Mouse (Mus musculus) C2C12 (cell line): Measurements from ENCODE around the gene Camk2n1. TPM values are rescaled to one million over a fixed set of nuclear protein-coding genes. Genes with fewer than 3 reads are reported as not detected.

Source experiments
- H3K27me3 ChIP-seq: one replicate; pipeline ENCODE4 v1.6.1; 2011; ENCODE audit not compliant: control insufficient read depth, insufficient read depth, insufficient read length
- H3K36me3 ChIP-seq: one replicate; pipeline ENCODE4 v1.6.1; 2011; ENCODE audit not compliant: control insufficient read depth, insufficient read depth
- H3K4me3 ChIP-seq: one replicate; pipeline ENCODE4 v1.5.1; 2011; ENCODE audit warnings: mild to moderate bottlenecking, control low read depth; ENCODE audit not compliant: poor library complexity, insufficient read depth, severe bottlenecking
- H3K79me2 ChIP-seq: one replicate; pipeline ENCODE4 v1.6.1; 2011; ENCODE audit not compliant: control insufficient read depth, insufficient read depth
- H3K79me3 ChIP-seq: one replicate; pipeline ENCODE4 v1.6.1; 2011; ENCODE audit warnings: low read depth, control low read depth
- H3ac ChIP-seq: one replicate; pipeline ENCODE3; 2011; ENCODE audit warnings: low read depth; ENCODE audit not compliant: control insufficient read depth, insufficient read length
- CEBPB ChIP-seq: IDR thresholded peaks from one replicate; pipeline ENCODE4 v1.6.1; 2011; ENCODE audit warnings: low read depth, mild to moderate bottlenecking, control low read depth, moderate library complexity
- CTCF ChIP-seq: IDR thresholded peaks from one replicate; pipeline ENCODE4 v1.5.1; 2011; ENCODE audit not compliant: control insufficient read depth, insufficient read depth, insufficient read length
- FOSL1 ChIP-seq: IDR thresholded peaks from one replicate; pipeline ENCODE4 v1.8.0; 2011; ENCODE audit warnings: mild to moderate bottlenecking, low read length; ENCODE audit not compliant: poor library complexity, insufficient read depth, severe bottlenecking
- MAX ChIP-seq: IDR thresholded peaks from one replicate; pipeline ENCODE4 v1.6.1; 2011; ENCODE audit warnings: mild to moderate bottlenecking, control low read depth
- MYOD1 ChIP-seq: IDR thresholded peaks from one replicate; pipeline ENCODE4 v1.6.1; 2011; ENCODE audit warnings: low read depth; ENCODE audit not compliant: control insufficient read depth, insufficient read length
- MYOG ChIP-seq: IDR thresholded peaks from one replicate; pipeline ENCODE4 v1.6.1; 2011; ENCODE audit not compliant: control insufficient read depth, insufficient read length; ENCODE audit errors: extremely low read depth
- USF1 ChIP-seq: IDR thresholded peaks from one replicate; pipeline ENCODE4 v1.6.1; 2011; ENCODE audit warnings: low read depth, mild to moderate bottlenecking, control low read depth, moderate library complexity
- polyA plus RNA-seq: library from polyadenylated mRNA; unstranded; fragments of >200 nt; fragmentation: generic; extraction: Trizol; gene quantifications from one replicate; pipeline ENCODE4 v1.2.1, GENCODE M21; 2012; ENCODE audit warnings: missing spikeins

Camk2n1 gene
- polyA plus RNA-seq, 1 experiment, result 0.48 TPM

- H3K79me3 ChIP-seq, result no peaks in the 10 kb centered on the region
- no peak overlapping the region for H3K4me3 ChIP-seq
- peaks cover 5% of the 10 kb centered on the region for H3K27me3 ChIP-seq
- no peaks in the 10 kb centered on the region for H3K79me2 ChIP-seq
- no peaks in the 10 kb centered on the region for H3K36me3 ChIP-seq
- TF ChIP-seq CTCF, result no peak
- TF ChIP-seq FOSL1, result no peak
- TF ChIP-seq MYOG, result no peak
- TF ChIP-seq USF1, result no peak
- no peak for TF ChIP-seq MAX
- no peak for TF ChIP-seq CEBPB
- TF ChIP-seq MYOD1, result no peak
- no peak overlapping the region for H3ac ChIP-seq
Measured at GRCm38 (mm10) chr4:138496746-138497520, 42.8 kb downstream of the Camk2n1 start.

GRCm38 (mm10) chr4:138499856-138500645 lies 45.9 kb downstream of the Camk2n1 start:
- Histone ChIP-seq H3ac (no peak overlapping the region), H3K4me3 (no peak overlapping the region), H3K27me3 (peaks cover 18% of the 10 kb centered on the region), H3K79me3 (no peaks in the 10 kb centered on the region), H3K36me3 (no peaks in the 10 kb centered on the region), H3K79me2 (no peaks in the 10 kb centered on the region)
- no peak for TF ChIP-seq MYOD1
- no peak for TF ChIP-seq FOSL1
- no peak for TF ChIP-seq CEBPB
- no peak for TF ChIP-seq CTCF
- no peak for TF ChIP-seq USF1
- no peak for TF ChIP-seq MYOG
- no peak for TF ChIP-seq MAX

- Histone ChIP-seq H3K27me3 (peaks cover 21% of the 10 kb centered on the region), H3K79me3 (no peaks in the 10 kb centered on the region), H3K4me3 (no peak overlapping the region), H3K36me3 (no peaks in the 10 kb centered on the region), H3ac (no peak overlapping the region), H3K79me2 (no peaks in the 10 kb centered on the region)
- TF ChIP-seq CEBPB (no peak), FOSL1 (no peak), MYOD1 (no peak), MAX (no peak), CTCF (no peak), MYOG (no peak), USF1 (no peak)
Measured at GRCm38 (mm10) chr4:138501048-138501447, 46.9 kb downstream of the Camk2n1 start.

GRCm38 (mm10) chr4:138504632-138505101 lies 50.6 kb downstream of the Camk2n1 start:
- Histone ChIP-seq H3K4me3 (no peak overlapping the region), H3K36me3 (no peaks in the 10 kb centered on the region), H3K79me3 (no peaks in the 10 kb centered on the region), H3K79me2 (no peaks in the 10 kb centered on the region), H3K27me3 (peaks cover 35% of the 10 kb centered on the region), H3ac (no peak overlapping the region)
- TF ChIP-seq MYOD1 (no peak), MYOG (no peak), CEBPB (no peak), FOSL1 (no peak), CTCF (no peak), MAX (no peak), USF1 (no peak)

- no peak overlapping the region for H3K4me3 ChIP-seq
- TF ChIP-seq MAX (no peak), MYOG (no peak)
- peaks cover 35% of the 10 kb centered on the region for H3K27me3 ChIP-seq
- no peaks in the 10 kb centered on the region for H3K36me3 ChIP-seq
- H3K79me3 ChIP-seq, result no peaks in the 10 kb centered on the region
- H3K79me2 ChIP-seq, result no peaks in the 10 kb centered on the region
- no peak overlapping the region for H3ac ChIP-seq
Measured at GRCm38 (mm10) chr4:138505171-138505870, 51.2 kb downstream of the Camk2n1 start.
